Mouse (Mus musculus) CD4-positive, CD25-positive, alpha-beta regulatory T cell, adult 2 months (primary cell): ENCODE data around the gene Golph3.

Experiments used
- DNase-seq: peaks from one replicate; pipeline ENCODE4 v3.0.0-alpha.2; 2012; ENCODE audit warnings: low read depth, low spot score

Golph3 gene

DNA sequence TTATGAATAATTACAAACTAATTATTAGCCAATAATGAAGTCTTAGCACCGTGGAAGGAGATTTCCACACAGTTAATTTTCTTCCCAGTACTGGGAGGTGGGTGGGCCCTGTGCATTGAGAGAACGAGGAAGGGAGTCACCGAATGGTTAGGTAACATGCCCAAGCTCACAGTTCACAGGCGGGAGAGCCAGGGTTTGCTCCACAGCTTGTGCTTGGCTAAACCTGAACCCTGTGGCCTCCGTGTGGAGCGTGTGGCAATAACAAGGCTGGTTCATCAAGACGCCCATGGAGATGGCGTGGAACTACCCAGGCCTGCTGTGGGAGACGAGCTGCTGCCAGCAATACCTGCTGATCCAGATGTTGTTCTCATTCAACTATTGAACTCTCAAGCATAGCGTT lies 56.5 kb downstream of the Golph3 start:
- no peak for DNase-seq

DNA sequence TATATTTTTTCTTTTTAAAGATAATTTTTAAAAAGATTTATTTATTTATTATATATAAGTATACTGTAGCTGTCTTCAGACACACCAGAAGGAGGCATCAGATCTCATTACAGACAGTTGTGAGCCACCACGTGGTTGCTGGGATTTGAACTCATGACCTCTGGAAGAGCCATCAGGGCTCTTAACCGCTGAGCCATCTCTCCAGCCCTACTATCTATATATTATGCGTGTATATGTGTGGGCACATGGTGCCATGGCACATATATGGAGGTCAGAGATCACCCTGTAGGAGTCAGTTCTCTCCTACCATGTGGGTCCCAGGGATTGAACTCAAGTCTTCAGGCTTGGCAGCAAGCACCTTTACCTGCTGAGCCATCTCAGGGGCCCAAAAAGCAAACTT lies 58.8 kb downstream of the Golph3 start:
- no peak for DNase-seq

DNA sequence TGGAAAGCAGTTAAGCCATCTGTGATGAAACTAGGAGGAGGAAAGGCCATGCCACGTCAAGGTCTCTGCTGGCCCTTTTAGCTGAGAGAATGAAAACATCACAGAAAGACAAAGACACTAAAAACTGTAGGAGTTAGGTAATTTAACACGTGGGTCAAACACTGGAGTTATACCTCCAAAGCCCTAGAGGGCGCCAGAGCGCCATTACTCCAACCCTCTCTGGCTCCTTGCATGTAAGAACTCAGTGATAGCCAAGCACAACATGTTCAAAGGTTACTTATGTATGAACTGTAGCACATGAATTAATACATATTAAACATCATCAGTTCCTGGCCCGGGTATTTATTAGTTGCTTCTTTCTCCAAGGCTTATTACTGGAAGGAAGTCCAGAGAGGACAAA lies 59.3 kb downstream of the Golph3 start:
- peak; percentile 89 for DNase-seq

DNA sequence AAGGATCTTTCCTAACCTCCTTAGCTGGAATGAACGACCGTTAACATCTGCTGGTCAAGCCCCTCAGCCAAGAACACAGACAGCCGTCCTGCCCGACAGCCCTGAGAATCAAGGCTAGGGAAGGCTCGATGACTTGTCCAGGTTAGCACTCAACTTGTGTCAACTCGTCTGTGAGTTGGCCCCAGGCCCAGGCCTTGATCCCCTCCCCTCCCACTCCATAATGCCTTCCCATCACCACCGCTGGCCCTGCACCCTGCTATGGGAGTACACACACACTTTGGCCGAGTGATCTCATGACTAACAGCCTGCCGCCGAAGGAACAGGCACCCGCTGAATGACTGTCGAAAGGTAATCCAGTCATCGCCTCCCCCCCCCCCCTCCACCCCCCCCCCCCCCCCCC lies 63.4 kb downstream of the Golph3 start:
- no peak for DNase-seq

DNA sequence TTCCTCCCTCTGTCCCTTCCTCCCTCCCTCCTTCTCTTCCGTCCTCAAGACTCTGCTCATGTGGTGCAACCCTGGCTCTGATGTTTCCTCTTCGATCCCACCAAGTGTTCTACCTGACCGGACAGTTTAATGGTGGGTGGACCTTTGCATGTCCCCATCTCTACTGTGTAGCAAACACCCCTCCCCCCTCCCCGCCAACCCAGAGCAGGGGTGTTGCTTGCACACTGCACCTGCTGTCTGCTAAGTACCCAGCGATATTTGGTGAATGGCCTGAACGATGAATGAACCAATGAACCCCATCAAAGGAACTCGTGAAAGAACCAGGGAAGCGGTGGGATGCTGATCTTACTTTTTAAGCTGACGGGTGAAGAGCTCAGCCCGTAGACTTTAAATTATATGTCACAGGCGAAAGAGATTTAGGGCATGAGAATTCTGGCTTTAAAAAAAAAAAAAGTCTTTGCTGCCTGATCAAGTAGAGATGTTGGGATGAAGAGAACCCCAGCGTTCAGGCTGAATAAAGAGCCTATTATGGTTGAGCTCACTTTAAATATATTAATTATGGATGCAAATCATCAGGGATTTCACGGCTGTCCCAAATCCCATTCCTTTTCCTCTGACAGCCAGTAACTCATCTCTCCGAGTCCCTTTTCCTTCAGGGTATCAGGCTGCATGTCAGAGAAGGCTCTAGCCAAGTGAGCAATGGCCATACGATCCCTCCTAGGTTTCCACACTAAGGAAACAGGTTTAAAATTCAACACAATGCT lies 67.7 kb downstream of the Golph3 start:
- DNase-seq: no peak

DNA sequence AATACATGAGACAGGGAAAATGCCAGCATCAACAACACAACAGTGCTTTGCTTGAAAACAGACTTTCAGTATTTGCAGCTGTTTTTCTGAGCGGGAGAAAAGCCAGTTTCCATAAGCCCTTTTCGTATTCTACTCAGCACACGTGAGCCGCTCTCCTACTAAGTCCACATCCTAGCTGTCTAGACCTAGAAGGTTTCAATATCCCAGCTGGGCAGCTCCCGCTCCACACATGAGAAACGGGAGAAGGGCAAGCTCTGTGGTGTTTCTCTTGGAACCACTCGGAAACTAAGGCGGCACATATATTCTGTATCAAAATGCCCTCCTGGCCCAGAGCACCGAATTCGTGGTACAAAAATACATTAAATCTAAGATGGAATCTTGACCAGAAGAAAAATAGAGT lies 73.5 kb downstream of the Golph3 start:
- no peak for DNase-seq

DNA sequence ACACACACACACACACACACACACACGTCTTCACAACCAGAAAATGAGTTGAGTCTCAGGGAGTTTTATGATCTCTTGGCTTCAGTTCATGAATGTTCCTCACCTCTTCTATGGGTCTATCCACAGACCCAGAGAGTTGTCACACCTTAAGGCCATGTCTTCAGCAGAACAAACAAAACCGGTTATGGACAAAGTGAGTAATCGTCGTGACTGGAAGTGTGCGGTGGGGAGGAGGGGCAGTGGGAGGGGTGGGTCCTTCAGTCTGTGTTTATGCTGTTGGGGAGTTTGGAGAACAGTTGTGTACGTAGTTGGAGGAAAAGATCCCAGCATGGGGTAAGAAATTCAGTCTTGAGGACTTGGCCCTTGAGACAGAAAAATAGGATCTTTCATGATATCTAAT lies 75.8 kb downstream of the Golph3 start:
- no peak for DNase-seq
